Mouse (Mus musculus) left cerebral cortex, postnatal 14 days (tissue): ENCODE measurements around the gene Hmbs. TPM values are rescaled to one million over a fixed set of nuclear protein-coding genes. Genes with fewer than 3 reads are reported as not detected.
A peak's percentile ranks its signal among the peaks of the same experiment; 100 is the strongest.
"Not testable (repeated sequence)": the region's sequence is repeated elsewhere in the genome, so short reads cannot be mapped to it uniquely, and the experiment has no call there.

Source experiments
- DNase-seq, 2 experiments: peaks; one replicate each; pipeline ENCODE4 v3.0.0; 2021 to 2022; ENCODE audit warnings: low spot score in 2 of 2, mixed read lengths in 1 of 2
- intact Hi-C: fragments of 180-260 bp; cut with DNase I; formaldehyde crosslinking; loops from one replicate; pipeline ENCODE4 v1.15.1; 2025
- total RNA-seq, 2 experiments: library from RNA; stranded (reverse); gene quantifications; 2 replicates each; pipeline ENCODE4 v1.2.3; 2021

The Hmbs gene
- total RNA-seq, 2 experiments from 2014 or later: 18.3 to 20.2 TPM

- DNase-seq: no peak
- intact Hi-C loops: no loop called here
Observed at GRCm38 (mm10) chr9:44327064-44327711, 16.8 kb downstream of the Hmbs start.

GRCm38 (mm10) chr9:44326371-44327063, 17.5 kb downstream of the Hmbs start:
- intact Hi-C loops: no loop called here
- peak; percentile 85 to 87 for DNase-seq

GRCm38 (mm10) chr9:44325768-44326370, 18.2 kb downstream of the Hmbs start, which contains the start of gene Dpagt1:
Dpagt1 (plus strand) TSS chr9:44326019.
- DNase-seq: peak in 1 of 2 experiments; percentile 83

GRCm38 (mm10) chr9:44325032-44325767, 18.8 kb downstream of the Hmbs start:
- intact Hi-C loops: not testable (repeated sequence)

More at GRCm38 (mm10) chr9:44325768-44326370, 18.2 kb downstream of the Hmbs start, which contains the start of gene Dpagt1:
- intact Hi-C loops: no loop called here

GRCm38 (mm10) chr9:44324147-44324546, 19.9 kb downstream of the Hmbs start:
- DNase-seq: no peak

More at GRCm38 (mm10) chr9:44325032-44325767, 18.8 kb downstream of the Hmbs start:
- not testable (repeated sequence) for DNase-seq

GRCm38 (mm10) chr9:44323656-44324055, 20.4 kb downstream of the Hmbs start:
- intact Hi-C loops, DNase-seq: not testable (repeated sequence)

More at GRCm38 (mm10) chr9:44324147-44324546, 19.9 kb downstream of the Hmbs start:
- intact Hi-C loops: no loop called here

- DNase-seq: peak; percentile 45 to 87
- intact Hi-C loops: no loop called here
Observed at GRCm38 (mm10) chr9:44320799-44321133, 23.3 kb downstream of the Hmbs start.

GRCm38 (mm10) chr9:44319887-44320798, 23.9 kb downstream of the Hmbs start, which contains the start of gene C2cd2l:
C2cd2l (minus strand) TSS chr9:44320285.
- intact Hi-C loops: no loop called here
- peak; percentile 92 to 97 for DNase-seq

GRCm38 (mm10) chr9:44319105-44319886, 24.7 kb downstream of the Hmbs start:
- intact Hi-C loops: no loop called here
- no peak for DNase-seq

- no peak for DNase-seq
- intact Hi-C loops: no loop called here
Observed at GRCm38 (mm10) chr9:44318826-44319095, 25.3 kb downstream of the Hmbs start.

- DNase-seq: no peak
- intact Hi-C loops: no loop called here
Observed at GRCm38 (mm10) chr9:44318076-44318825, 25.8 kb downstream of the Hmbs start.

- DNase-seq: no peak
- intact Hi-C loops: no loop called here
Observed at GRCm38 (mm10) chr9:44317452-44317851, 26.6 kb downstream of the Hmbs start.

GRCm38 (mm10) chr9:44314910-44315309, 29.1 kb downstream of the Hmbs start:
- no peak for DNase-seq
- intact Hi-C loops: no loop called here

GRCm38 (mm10) chr9:44314257-44314547, 29.8 kb downstream of the Hmbs start:
- intact Hi-C loops: no loop called here
- DNase-seq: no peak

GRCm38 (mm10) chr9:44313476-44314256, 30.4 kb downstream of the Hmbs start:
- intact Hi-C loops: no loop called here
- peak; percentile 87 to 88 for DNase-seq

- intact Hi-C loops: no loop called here
- no peak for DNase-seq
Observed at GRCm38 (mm10) chr9:44311136-44312134, 32.6 kb downstream of the Hmbs start.
